Mouse (Mus musculus) liver, embryonic 13.5 days (tissue): ENCODE results near the gene Stra8. TPM values are rescaled to one million over a fixed set of nuclear protein-coding genes. Genes with fewer than 3 reads are reported as not detected.
A peak's percentile ranks its signal among the peaks of the same experiment; 100 is the strongest.

Experiments
- ATAC-seq: fragments of 200-750 bp; cut with Nextera tagmentation; 2 replicates; pipeline ENCODE4 v1.8.0; 2017; ENCODE audit warnings: low read depth, mild to moderate bottlenecking, moderate number of reproducible peaks, moderate library complexity
- DNase-seq: peaks from one replicate; pipeline ENCODE4 v3.0.0; 2022
- H3K27ac ChIP-seq: fragments of 300-500 bp; sonication (generic); 2 replicates; pipeline ENCODE4 v1.5.1; 2015; ENCODE audit warnings: moderate library complexity, mild to moderate bottlenecking, inconsistent platforms
- H3K27me3 ChIP-seq: fragments of 300-500 bp; sonication (generic); 2 replicates; pipeline ENCODE4 v1.6.1; 2015; ENCODE audit warnings: mild to moderate bottlenecking, inconsistent platforms
- H3K36me3 ChIP-seq: fragments of 300-500 bp; sonication (generic); 2 replicates; pipeline ENCODE4 v1.6.1; 2015; ENCODE audit warnings: mild to moderate bottlenecking, inconsistent platforms
- H3K4me1 ChIP-seq: fragments of 300-500 bp; sonication (generic); replicated peaks from 2 replicates; pipeline ENCODE4 v1.6.1; 2015; ENCODE audit warnings: inconsistent platforms
- H3K4me2 ChIP-seq: fragments of 300-500 bp; sonication (generic); 2 replicates; pipeline ENCODE4 v1.6.1; 2015; ENCODE audit warnings: inconsistent platforms, mild to moderate bottlenecking, moderate library complexity
- H3K4me3 ChIP-seq: fragments of 300-500 bp; sonication (generic); replicated peaks from 2 replicates; pipeline ENCODE4 v1.5.1; 2015; ENCODE audit warnings: mild to moderate bottlenecking, inconsistent platforms
- H3K9ac ChIP-seq: fragments of 300-500 bp; sonication (generic); 2 replicates; pipeline ENCODE4 v1.6.1; 2015; ENCODE audit warnings: mild to moderate bottlenecking, inconsistent platforms
- H3K9me3 ChIP-seq: fragments of 300-500 bp; sonication (generic); replicated peaks from 2 replicates; pipeline ENCODE4 v1.6.1; 2016; ENCODE audit warnings: inconsistent platforms
- WGBS: fragments of 180-500 bp; shearing (Covaris S2); methylation state at CpG from one replicate; pipeline ENCODE4 v1.1.7; 2015; ENCODE audit not compliant: insufficient replicate concordance; 5-methylcytosine and 5-hydroxymethylcytosine counted together
- polyA plus RNA-seq: library from polyadenylated mRNA; unstranded; fragments of >200 nt; fragmentation: Nextera tagmentation; extraction: Ambion mirVana; gene quantifications from 2 replicates; pipeline ENCODE4 v1.2.1, GENCODE M21; 2015

Gene Stra8
- polyA plus RNA-seq, 1 experiment from 2014 or later: not detected

DNA sequence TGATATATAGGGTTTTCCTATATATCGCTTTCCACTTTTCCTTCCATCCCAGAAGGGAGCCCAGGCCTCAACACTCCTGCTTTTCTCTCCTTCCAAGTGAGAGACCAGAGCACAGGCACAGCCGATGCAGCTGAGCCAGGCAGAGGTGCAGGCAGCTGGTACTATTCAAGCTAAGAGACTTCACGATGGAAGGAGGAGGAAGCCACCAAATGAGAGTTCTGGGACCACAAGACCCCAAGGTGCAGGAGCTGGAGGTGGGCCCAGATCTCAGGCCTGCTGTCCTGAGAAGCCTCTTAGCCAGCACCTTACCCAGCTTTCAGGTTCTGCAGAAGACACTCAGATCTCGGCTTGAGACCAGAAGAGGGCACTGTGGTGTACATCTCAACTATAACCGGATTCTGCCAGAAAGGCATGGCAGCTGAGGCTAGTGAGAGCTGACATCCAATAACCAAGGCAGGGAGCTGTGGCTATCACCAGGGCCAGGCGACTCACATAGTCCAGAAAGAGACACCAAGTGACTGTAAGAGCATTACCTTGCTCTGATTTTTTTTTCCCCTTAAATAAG, 40.0 kb upstream of the Stra8 start:
- Histone ChIP-seq H3K27me3 (no peaks in the 10 kb centered on the region), H3K27ac (no peak overlapping the region), H3K9me3 (no peaks in the 10 kb centered on the region), H3K4me3 (no peak overlapping the region), H3K4me2 (no peak overlapping the region), H3K36me3 (peaks cover 60% of the 10 kb centered on the region), H3K4me1 (peaks cover 39% of the 10 kb centered on the region), H3K9ac (no peak overlapping the region)
- ATAC-seq (no peak), DNase-seq (no peak)
- 60% methylated on average over 6 of the region's 6 CpGs for WGBS

DNA sequence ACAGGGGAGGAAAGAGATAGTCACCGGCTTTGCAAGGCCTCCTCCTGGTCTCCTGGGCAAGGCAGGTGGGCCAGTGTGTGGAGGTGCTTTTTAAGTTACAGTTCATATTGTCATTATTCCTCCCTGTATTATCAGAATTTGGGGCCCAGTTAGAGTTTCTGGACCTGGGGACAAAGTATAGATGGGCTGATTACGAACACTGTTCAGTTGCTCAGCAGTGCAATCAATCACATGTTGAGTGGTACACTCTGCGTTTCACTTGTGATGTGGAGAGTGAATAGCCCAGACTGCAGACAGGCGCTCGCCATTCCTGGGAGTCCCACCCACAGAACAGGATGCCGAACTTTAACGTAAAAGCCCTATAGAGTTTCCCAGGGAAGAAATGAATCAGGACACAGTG, 35.2 kb upstream of the Stra8 start:
- H3K36me3 ChIP-seq: peaks cover 97% of the 10 kb centered on the region
- H3K9ac ChIP-seq: no peak overlapping the region
- H3K27me3 ChIP-seq: no peaks in the 10 kb centered on the region
- no peaks in the 10 kb centered on the region for H3K4me1 ChIP-seq
- H3K9me3 ChIP-seq: no peaks in the 10 kb centered on the region
- no peak overlapping the region for H3K27ac ChIP-seq
- H3K4me3 ChIP-seq: no peak overlapping the region
- DNase-seq (no peak), ATAC-seq (no peak)
- WGBS: 86% methylated on average over 7 of the region's 7 CpGs
- no peak overlapping the region for H3K4me2 ChIP-seq

DNA sequence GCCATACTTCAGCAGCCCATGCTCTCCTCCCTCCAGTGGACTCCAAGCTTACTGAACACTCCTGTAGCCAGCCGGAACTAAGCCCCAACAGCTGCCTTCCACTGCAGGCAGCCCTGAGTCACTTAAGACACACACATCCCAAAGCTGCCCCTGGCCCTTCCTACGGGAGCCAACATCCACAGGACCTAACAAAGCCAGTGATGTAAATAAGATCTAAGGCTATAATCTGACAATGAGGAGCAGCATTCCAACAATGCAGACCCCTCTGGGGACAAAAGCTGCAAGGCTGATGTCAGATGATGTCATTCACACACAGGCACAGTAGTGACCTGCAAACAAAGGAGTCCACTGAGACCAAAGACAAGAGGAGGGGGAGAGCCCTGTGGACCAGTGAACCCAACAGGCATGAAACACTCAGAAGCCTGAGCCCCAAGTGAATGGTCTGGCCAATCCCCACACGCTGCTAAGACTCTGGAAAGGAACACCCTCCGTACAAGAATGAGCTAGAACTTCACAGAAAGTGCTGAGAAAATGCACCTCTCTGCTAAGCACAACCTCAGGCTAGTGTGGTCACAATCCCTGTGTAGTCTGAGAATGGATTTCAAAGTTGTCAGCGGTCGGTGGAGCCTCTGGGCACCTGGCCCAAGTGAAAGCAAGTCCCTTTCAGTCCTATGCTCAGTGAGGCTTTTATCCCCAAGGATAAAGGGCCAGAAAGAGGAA, 32.7 kb upstream of the Stra8 start:
- Histone ChIP-seq H3K4me3 (no peak overlapping the region), H3K9me3 (no peaks in the 10 kb centered on the region), H3K36me3 (peaks cover 97% of the 10 kb centered on the region), H3K9ac (no peak overlapping the region), H3K4me1 (no peaks in the 10 kb centered on the region), H3K4me2 (no peak overlapping the region), H3K27ac (no peak overlapping the region), H3K27me3 (no peaks in the 10 kb centered on the region)
- 86% methylated on average over 6 of the region's 6 CpGs for WGBS
- DNase-seq (no peak), ATAC-seq (no peak)

DNA sequence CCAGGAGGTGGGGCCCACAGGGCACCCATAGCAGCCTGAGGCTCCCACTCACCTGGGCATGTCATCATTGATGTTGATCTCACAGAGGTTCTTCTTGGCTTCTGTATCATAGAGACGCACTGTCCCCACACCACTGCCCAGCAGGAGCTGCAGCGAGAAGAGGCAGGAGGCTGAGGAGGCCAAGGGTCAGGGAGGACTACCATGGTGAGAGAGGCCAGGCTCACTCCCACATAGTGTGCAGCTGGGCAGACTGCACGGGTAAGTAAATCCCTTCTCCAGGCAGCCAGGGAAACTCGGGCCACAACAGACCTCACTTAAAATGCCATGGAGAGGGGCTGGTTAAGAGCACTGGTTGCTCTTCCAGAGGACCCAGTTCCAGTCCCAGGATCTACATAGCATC, 30.8 kb upstream of the Stra8 start:
- H3K9me3 ChIP-seq: no peaks in the 10 kb centered on the region
- H3K4me1 ChIP-seq: no peaks in the 10 kb centered on the region
- ATAC-seq: 0 out of 2 replicates have a peak, but pooled peaks have one; percentile 19
- H3K27ac ChIP-seq: no peak overlapping the region
- 79% methylated on average over 4 of the region's 4 CpGs for WGBS
- no peak overlapping the region for H3K4me3 ChIP-seq
- no peak overlapping the region for H3K9ac ChIP-seq
- peaks cover 97% of the 10 kb centered on the region for H3K36me3 ChIP-seq
- H3K27me3 ChIP-seq: no peaks in the 10 kb centered on the region
- no peak for DNase-seq
- no peak overlapping the region for H3K4me2 ChIP-seq

DNA sequence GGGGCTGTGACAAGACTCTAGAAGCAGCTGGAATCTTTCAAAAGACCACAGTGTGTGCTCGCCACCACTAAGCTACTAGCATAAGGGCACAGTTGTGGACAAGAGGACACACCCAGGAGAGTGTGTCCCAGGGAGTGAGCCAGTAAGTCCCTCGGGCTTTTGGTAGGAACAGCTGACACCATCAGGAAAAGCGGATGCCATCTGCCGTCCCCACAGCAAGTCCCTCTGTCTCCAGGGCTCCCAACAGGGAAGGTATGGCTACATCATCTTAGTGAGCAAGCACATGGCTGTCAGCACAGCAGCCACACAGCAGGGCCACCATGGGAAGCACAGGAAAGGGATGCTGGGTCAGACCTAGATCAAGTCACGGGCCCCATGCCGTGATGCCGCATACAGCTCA, 24.4 kb upstream of the Stra8 start:
- H3K27me3 ChIP-seq: no peaks in the 10 kb centered on the region
- peaks cover 9% of the 10 kb centered on the region for H3K4me1 ChIP-seq
- 89% methylated on average over 7 of the region's 7 CpGs for WGBS
- no peak overlapping the region for H3K4me3 ChIP-seq
- no peak overlapping the region for H3K27ac ChIP-seq
- ATAC-seq (no peak), DNase-seq (no peak)
- H3K9me3 ChIP-seq: no peaks in the 10 kb centered on the region
- no peak overlapping the region for H3K4me2 ChIP-seq
- peaks cover 96% of the 10 kb centered on the region for H3K36me3 ChIP-seq
- no peak overlapping the region for H3K9ac ChIP-seq

DNA sequence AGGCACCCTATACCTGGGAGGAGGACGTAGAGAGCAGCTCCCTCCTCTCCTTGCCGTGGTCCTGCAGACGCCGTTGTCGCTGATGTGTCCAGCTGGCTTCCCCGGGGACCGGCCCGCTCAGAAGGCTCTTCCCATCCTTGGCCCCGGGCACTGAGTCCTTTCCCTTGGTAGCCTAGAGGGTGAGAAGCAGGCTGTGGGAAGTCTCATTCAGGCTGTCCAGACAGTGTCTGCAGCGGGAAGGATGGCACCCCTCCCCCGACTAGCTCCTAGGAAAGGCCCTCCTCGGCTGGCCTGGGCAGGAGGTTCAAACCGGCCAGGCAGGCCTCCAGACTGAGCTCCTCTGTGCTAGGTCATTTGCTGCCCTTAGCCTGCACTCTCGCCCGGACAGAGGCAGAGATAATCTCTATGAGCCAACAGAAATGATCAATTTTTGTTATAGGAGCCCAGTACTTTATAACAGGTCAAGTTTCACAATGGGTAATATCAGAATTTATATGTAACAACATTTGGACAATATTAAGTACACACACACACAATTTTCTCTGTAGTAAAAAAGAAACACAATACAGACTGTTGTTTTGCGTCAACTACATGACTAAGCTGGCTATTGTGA, 23.7 kb upstream of the Stra8 start:
- peaks cover 96% of the 10 kb centered on the region for H3K36me3 ChIP-seq
- no peaks in the 10 kb centered on the region for H3K27me3 ChIP-seq
- no peaks in the 10 kb centered on the region for H3K9me3 ChIP-seq
- no peak overlapping the region for H3K4me3 ChIP-seq
- H3K9ac ChIP-seq: no peak overlapping the region
- no peak for ATAC-seq
- no peak overlapping the region for H3K4me2 ChIP-seq
- H3K27ac ChIP-seq: no peak overlapping the region
- peaks cover 9% of the 10 kb centered on the region for H3K4me1 ChIP-seq
- DNase-seq: no peak
- WGBS: 82% methylated on average over 16 of the region's 16 CpGs

DNA sequence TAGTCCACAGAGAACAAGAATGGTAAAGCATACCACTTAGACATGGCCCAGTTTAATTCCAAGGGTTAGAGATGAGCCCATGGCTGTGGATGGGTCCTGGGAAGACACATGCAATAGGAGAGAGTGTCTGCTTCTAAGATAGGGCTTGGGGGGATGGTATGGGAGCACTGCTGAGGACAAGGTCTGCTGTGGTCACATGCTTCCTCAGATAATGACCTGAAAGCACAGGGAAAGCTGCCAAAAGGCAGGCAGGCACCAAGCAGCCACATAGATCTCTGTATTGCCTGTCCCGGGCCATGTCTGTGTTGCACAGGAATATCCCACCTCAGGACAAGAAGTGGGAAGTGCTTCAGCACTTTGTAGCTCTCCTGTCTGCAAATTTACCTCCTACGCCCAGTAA, 20.8 kb upstream of the Stra8 start:
- Histone ChIP-seq H3K4me1 (peaks cover 35% of the 10 kb centered on the region), H3K36me3 (peaks cover 96% of the 10 kb centered on the region)

DNA sequence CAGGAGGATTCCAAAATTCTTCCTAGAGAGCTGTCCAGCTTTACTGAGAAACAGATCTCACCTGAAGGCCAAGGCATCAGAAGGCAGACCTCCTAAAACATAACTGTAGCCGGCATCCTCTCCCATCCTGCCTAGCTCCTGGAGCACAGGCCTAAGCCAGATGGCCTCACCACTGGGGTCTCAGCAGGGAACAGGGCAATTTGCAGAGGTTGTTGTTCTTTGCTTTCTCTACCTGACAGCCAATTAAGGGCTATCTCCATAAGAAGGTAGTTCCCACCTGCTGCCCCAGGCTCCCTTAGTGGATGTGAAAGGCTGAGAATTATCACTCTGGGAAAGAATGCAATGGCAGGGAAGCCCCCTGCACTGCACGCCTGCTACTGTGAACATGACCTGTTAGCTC, 19.0 kb upstream of the Stra8 start:
- Histone ChIP-seq H3K36me3 (peaks cover 96% of the 10 kb centered on the region), H3K4me1 (peaks cover 50% of the 10 kb centered on the region), H3K4me3 (no peak overlapping the region), H3K27ac (peak overlapping the region; percentile 11; the same call in 1 of the 2 replicates), H3K4me2 (no peak overlapping the region), H3K9ac (no peak overlapping the region), H3K27me3 (no peaks in the 10 kb centered on the region), H3K9me3 (no peaks in the 10 kb centered on the region)
- DNase-seq (no peak), ATAC-seq (no peak)
- WGBS: 85% methylated on average over 2 of the region's 2 CpGs

More for the DNA sequence above, 20.8 kb upstream of the Stra8 start:
- H3K9ac ChIP-seq: no peak overlapping the region
- no peak for DNase-seq
- ATAC-seq: peak; percentile 32; the same call in 1 of the 2 replicates
- 72% methylated on average over 2 of the region's 2 CpGs for WGBS
- no peak overlapping the region for H3K4me3 ChIP-seq
- no peak overlapping the region for H3K27ac ChIP-seq
- H3K9me3 ChIP-seq: no peaks in the 10 kb centered on the region
- no peaks in the 10 kb centered on the region for H3K27me3 ChIP-seq
- H3K4me2 ChIP-seq: no peak overlapping the region

DNA sequence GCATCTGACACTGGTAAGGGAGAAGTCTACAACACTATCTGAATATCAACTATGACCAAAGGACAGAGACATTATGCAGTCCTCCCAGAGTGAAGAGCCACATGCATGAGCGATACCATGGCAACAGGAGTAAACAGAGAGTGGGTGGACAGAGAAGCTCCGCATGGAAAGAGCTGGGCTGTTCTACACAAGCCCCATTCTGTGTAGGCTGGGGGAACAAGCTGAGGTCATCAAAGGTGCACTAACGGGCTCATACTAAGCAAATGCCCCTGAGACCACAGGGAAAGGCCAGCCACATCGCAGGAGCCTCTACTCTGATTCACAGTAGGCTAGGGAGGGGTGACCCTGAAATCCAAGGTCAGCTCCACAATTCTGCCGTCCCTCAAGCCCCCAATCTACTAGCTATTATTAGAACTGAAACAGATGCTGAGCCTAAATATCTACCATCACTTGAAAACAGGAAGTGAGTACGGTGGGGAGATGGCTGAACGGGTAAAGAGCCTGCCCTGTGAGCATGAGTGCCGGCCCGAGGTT, 18.0 kb upstream of the Stra8 start:
- Histone ChIP-seq H3K27me3 (no peaks in the 10 kb centered on the region), H3K9ac (no peak overlapping the region), H3K36me3 (peaks cover 97% of the 10 kb centered on the region), H3K4me1 (peaks cover 59% of the 10 kb centered on the region), H3K9me3 (no peaks in the 10 kb centered on the region), H3K4me3 (no peak overlapping the region), H3K4me2 (no peak overlapping the region), H3K27ac (no peak overlapping the region)
- DNase-seq: no peak
- 58% methylated on average over 9 of the region's 9 CpGs for WGBS
- no peak for ATAC-seq

DNA sequence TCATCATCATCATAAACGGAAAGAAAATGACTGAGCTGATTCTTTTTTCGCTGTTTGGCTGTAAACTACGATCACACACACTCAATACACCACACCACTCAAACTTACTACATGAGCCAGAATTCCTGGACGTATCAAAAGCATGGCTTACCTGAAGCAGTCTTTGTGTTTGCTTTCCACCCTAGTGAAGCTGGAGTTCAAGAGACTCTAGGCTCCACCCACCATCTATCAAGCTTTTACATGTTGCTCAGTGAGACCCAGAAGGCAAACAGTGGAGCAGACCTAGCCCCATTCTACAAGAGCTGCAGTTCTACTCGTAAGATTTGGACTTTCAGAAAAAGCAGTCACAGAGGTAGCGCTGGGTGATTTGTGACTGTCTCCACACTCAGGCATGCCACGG, 17.4 kb upstream of the Stra8 start:
- peaks cover 65% of the 10 kb centered on the region for H3K4me1 ChIP-seq

DNA sequence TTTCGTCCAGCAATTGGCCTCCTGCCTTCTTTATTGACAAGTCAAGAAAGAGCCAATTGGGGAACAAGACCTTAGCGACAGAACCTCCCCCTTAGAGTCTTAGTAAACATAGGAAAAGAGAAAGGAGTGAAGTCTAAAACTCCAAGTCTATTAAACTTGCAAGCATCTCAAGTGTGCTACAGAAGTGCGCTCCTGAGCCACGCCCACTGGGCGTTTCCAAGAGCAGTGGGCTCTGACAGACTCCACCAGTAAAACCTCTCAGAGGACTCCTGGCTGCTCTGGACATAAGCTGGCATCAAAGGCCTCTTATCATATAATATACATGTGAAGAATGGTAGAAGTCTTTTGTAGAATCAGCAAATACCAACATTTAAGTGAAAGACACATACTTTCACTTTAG, 16.5 kb upstream of the Stra8 start:
- DNase-seq: no peak
- H3K27me3 ChIP-seq: no peaks in the 10 kb centered on the region
- no peak overlapping the region for H3K9ac ChIP-seq
- peaks cover 74% of the 10 kb centered on the region for H3K4me1 ChIP-seq
- H3K9me3 ChIP-seq: no peaks in the 10 kb centered on the region
- peaks cover 92% of the 10 kb centered on the region for H3K36me3 ChIP-seq
- WGBS: 67% methylated on average over 5 of the region's 5 CpGs
- H3K27ac ChIP-seq: no peak overlapping the region
- no peak overlapping the region for H3K4me3 ChIP-seq
- H3K4me2 ChIP-seq: no peak overlapping the region
- ATAC-seq: no peak

More for the DNA sequence above, 17.4 kb upstream of the Stra8 start:
- 0 out of 2 replicates have a peak overlapping the region, but pooled peaks have one; percentile 11 for H3K9ac ChIP-seq
- H3K4me3 ChIP-seq: no peak overlapping the region
- ATAC-seq (no peak), DNase-seq (no peak)
- WGBS: 85% methylated on average over 7 of the region's 7 CpGs
- H3K4me2 ChIP-seq: no peak overlapping the region
- no peaks in the 10 kb centered on the region for H3K9me3 ChIP-seq
- peaks cover 93% of the 10 kb centered on the region for H3K36me3 ChIP-seq
- no peaks in the 10 kb centered on the region for H3K27me3 ChIP-seq
- no peak overlapping the region for H3K27ac ChIP-seq
